Mouse (Mus musculus) testis, adult 2 months (tissue): Measurements from ENCODE around the gene Lhx1.

Experiments
- CTCF ChIP-seq: fragments of 200-500 bp; IDR thresholded peaks from 2 replicates; pipeline ENCODE4 v1.5.1; 2012; ENCODE audit warnings: low read depth, mild to moderate bottlenecking, inconsistent platforms, low read length, moderate library complexity; ENCODE audit not compliant: control insufficient read depth, insufficient read depth, insufficient replicate concordance
- POLR2A ChIP-seq: fragments of 200-500 bp; IDR thresholded peaks from 2 replicates; pipeline ENCODE4 v1.6.1; 2012; ENCODE audit warnings: low read depth, mild to moderate bottlenecking, inconsistent platforms, low read length, moderate library complexity; ENCODE audit not compliant: control insufficient read depth

- no peak for TF ChIP-seq CTCF
- no peak for TF ChIP-seq POLR2A
Observed at GRCm38 (mm10) chr11:84521751-84522299, 3.5 kb downstream of the Lhx1 start.
